Mouse (Mus musculus): ENCODE measurements around the gene Exoc4. TPM values are rescaled to one million over a fixed set of nuclear protein-coding genes. Genes with fewer than 3 reads are reported as not detected.

The Exoc4 gene
- polyA plus RNA-seq, 1 experiment from 2014 or later, result 25.4 TPM

GRCm38 (mm10) chr6:33993842-33994241 is 745.0 kb downstream of the Exoc4 start:
- no peak for DNase-seq (ENCODE audit: low spot score)
- Histone ChIP-seq H3K9me3 (ENCODE audit: control insufficient read depth, low read length) (no peaks in the 10 kb centered on the region), H3K27me3 (ENCODE audit: control insufficient read depth, insufficient read depth, low read length) (no peaks in the 10 kb centered on the region), H3K4me1 (ENCODE audit: control insufficient read depth, insufficient read depth, low read length) (no peaks in the 10 kb centered on the region), H3K4me2 (ENCODE audit: low read depth) (no peak overlapping the region), H3K9ac (ENCODE audit: low read length) (no peak overlapping the region), H3K4me3 (ENCODE audit: low read depth, low read length) (no peak overlapping the region), H3K36me3 (ENCODE audit: control insufficient read depth, insufficient read depth, low read length) (no peaks in the 10 kb centered on the region), H3K27ac (ENCODE audit: low read depth, low read length) (no peak overlapping the region)
- ATAC-seq (ENCODE audit: insufficient read depth, low FRiP score, low TSS enrichment), result no peak
- 62% methylated on average over 6 of the region's 6 CpGs for WGBS

- DNase-seq (ENCODE audit: low spot score), result no peak
- 58% methylated on average over 2 of the region's 4 CpGs for WGBS
- no peak overlapping the region for H3K27ac ChIP-seq (ENCODE audit: low read depth, low read length)
Observed at GRCm38 (mm10) chr6:33998590-33998989, 749.7 kb downstream of the Exoc4 start.

DNA sequence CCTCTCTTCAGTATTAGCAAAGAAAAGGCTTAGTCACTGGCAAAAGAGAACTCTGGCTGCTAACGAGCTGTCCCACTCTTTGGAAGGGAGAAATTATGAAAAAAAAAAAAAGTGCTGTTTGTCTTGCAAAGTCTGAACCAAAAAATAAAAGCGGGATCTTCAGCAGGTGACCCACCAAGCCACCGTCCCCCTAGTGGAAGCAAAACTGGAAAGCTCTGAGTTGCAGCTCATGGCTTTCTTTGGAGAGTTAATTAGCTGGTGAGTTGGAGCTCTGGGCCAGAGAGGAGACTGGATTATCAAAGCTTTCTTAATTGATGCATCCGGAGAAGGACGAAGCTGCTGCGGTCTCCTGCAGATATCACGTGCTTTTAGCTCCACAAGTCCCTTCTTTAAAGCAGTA is 750.6 kb downstream of the Exoc4 start:
- WGBS, result 38% methylated on average over 7 of the region's 7 CpGs
- no peak for ATAC-seq (ENCODE audit: insufficient read depth, low FRiP score, low TSS enrichment)
- no peak for DNase-seq (ENCODE audit: low spot score)

More at GRCm38 (mm10) chr6:33998590-33998989, 749.7 kb downstream of the Exoc4 start:
- Histone ChIP-seq H3K9me3 (ENCODE audit: control insufficient read depth, low read length) (no peaks in the 10 kb centered on the region), H3K36me3 (ENCODE audit: control insufficient read depth, insufficient read depth, low read length) (no peaks in the 10 kb centered on the region), H3K27me3 (ENCODE audit: control insufficient read depth, insufficient read depth, low read length) (no peaks in the 10 kb centered on the region), H3K9ac (ENCODE audit: low read length) (no peak overlapping the region), H3K4me1 (ENCODE audit: control insufficient read depth, insufficient read depth, low read length) (no peaks in the 10 kb centered on the region), H3K4me2 (ENCODE audit: low read depth) (no peak overlapping the region), H3K4me3 (ENCODE audit: low read depth, low read length) (no peak overlapping the region)
- no peak for ATAC-seq (ENCODE audit: insufficient read depth, low FRiP score, low TSS enrichment)

DNA sequence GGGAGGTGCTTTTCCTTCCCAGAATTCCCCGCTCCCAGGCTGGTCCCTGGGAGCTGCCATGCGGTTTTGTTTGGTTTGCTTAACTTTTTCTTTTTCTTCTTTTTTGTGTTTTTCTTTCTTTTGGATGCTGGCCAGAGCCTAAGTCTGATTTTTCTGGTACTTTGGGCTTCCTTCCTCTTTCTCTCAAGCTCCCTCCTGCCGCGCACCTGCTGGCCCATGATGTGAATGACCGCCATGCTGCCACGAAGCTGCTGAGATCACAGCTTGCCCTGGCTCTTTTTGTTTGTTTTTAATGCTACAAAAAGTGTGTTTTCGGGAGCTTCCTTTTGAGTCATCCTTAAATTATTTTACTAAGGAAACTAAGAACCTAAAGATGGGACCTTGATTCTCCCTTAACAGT is 751.8 kb downstream of the Exoc4 start:
- Histone ChIP-seq H3K27ac (ENCODE audit: low read depth, low read length) (no peak overlapping the region), H3K4me3 (ENCODE audit: low read depth, low read length) (no peak overlapping the region), H3K36me3 (ENCODE audit: control insufficient read depth, insufficient read depth, low read length) (no peaks in the 10 kb centered on the region), H3K4me1 (ENCODE audit: control insufficient read depth, insufficient read depth, low read length) (no peaks in the 10 kb centered on the region), H3K4me2 (ENCODE audit: low read depth) (no peak overlapping the region), H3K27me3 (ENCODE audit: control insufficient read depth, insufficient read depth, low read length) (no peaks in the 10 kb centered on the region), H3K9me3 (ENCODE audit: control insufficient read depth, low read length) (no peaks in the 10 kb centered on the region), H3K9ac (ENCODE audit: low read length) (no peak overlapping the region)
- WGBS, result 88% methylated on average over 7 of the region's 7 CpGs
- DNase-seq (ENCODE audit: low spot score), result no peak
- ATAC-seq (ENCODE audit: insufficient read depth, low FRiP score, low TSS enrichment), result no peak

More for the DNA sequence above, 750.6 kb downstream of the Exoc4 start:
- Histone ChIP-seq H3K4me2 (ENCODE audit: low read depth) (no peak overlapping the region), H3K27ac (ENCODE audit: low read depth, low read length) (no peak overlapping the region), H3K36me3 (ENCODE audit: control insufficient read depth, insufficient read depth, low read length) (no peaks in the 10 kb centered on the region), H3K4me1 (ENCODE audit: control insufficient read depth, insufficient read depth, low read length) (no peaks in the 10 kb centered on the region), H3K9ac (ENCODE audit: low read length) (no peak overlapping the region), H3K9me3 (ENCODE audit: control insufficient read depth, low read length) (no peaks in the 10 kb centered on the region), H3K27me3 (ENCODE audit: control insufficient read depth, insufficient read depth, low read length) (no peaks in the 10 kb centered on the region), H3K4me3 (ENCODE audit: low read depth, low read length) (no peak overlapping the region)

GRCm38 (mm10) chr6:34003033-34003432 is 754.1 kb downstream of the Exoc4 start:
- Histone ChIP-seq H3K4me1 (ENCODE audit: control insufficient read depth, insufficient read depth, low read length) (no peaks in the 10 kb centered on the region), H3K36me3 (ENCODE audit: control insufficient read depth, insufficient read depth, low read length) (no peaks in the 10 kb centered on the region), H3K9me3 (ENCODE audit: control insufficient read depth, low read length) (no peaks in the 10 kb centered on the region), H3K27me3 (ENCODE audit: control insufficient read depth, insufficient read depth, low read length) (no peaks in the 10 kb centered on the region), H3K4me3 (ENCODE audit: low read depth, low read length) (no peak overlapping the region), H3K4me2 (ENCODE audit: low read depth) (no peak overlapping the region), H3K27ac (ENCODE audit: low read depth, low read length) (no peak overlapping the region), H3K9ac (ENCODE audit: low read length) (no peak overlapping the region)
- WGBS, result 22% methylated on average over 1 of the region's 1 CpGs
- DNase-seq (ENCODE audit: low spot score) (no peak), ATAC-seq (ENCODE audit: insufficient read depth, low FRiP score, low TSS enrichment) (no peak)

DNA sequence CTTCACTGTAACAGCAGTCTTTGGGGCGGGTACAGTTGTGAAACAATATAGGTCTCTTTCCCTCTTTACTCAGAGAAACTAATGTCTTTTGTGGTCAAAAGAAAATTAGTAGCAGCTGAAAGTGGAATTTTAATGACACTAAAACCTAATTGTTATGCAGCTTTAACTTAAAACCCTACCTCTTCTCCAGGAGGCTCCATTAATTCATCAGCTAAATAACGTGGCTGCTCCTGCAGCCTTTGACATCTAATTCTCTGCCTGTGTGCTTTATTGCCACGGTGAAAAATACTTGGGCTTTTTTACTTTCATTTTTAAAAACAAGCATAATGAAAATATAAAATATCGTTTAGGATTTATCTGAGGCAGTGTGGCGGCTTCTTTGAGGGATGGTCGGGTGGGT is 764.6 kb downstream of the Exoc4 start:
- DNase-seq (ENCODE audit: low spot score), result no peak
- H3K4me2 ChIP-seq (ENCODE audit: low read depth), result no peak overlapping the region
- WGBS, result 76% methylated on average over 6 of the region's 6 CpGs

More for the DNA sequence above, 764.6 kb downstream of the Exoc4 start:
- Histone ChIP-seq H3K27ac (ENCODE audit: low read depth, low read length) (no peak overlapping the region), H3K27me3 (ENCODE audit: control insufficient read depth, insufficient read depth, low read length) (no peaks in the 10 kb centered on the region), H3K4me1 (ENCODE audit: control insufficient read depth, insufficient read depth, low read length) (no peaks in the 10 kb centered on the region), H3K9me3 (ENCODE audit: control insufficient read depth, low read length) (no peaks in the 10 kb centered on the region), H3K9ac (ENCODE audit: low read length) (no peak overlapping the region), H3K36me3 (ENCODE audit: control insufficient read depth, insufficient read depth, low read length) (no peaks in the 10 kb centered on the region), H3K4me3 (ENCODE audit: low read depth, low read length) (no peak overlapping the region)
- ATAC-seq (ENCODE audit: insufficient read depth, low FRiP score, low TSS enrichment), result no peak

Other genes starting within 250 kb of the Exoc4 start
- 126 and 127 TPM in 2 replicates for gene Chchd3, start 188.8 kb upstream of the Exoc4 start, polyA plus RNA-seq (2014; fragmentation: Nextera tagmentation; extraction: Ambion mirVana)